Mouse (Mus musculus) hindbrain, embryonic 10.5 days (tissue): ENCODE results near the gene Syk. TPM values are rescaled to one million over a fixed set of nuclear protein-coding genes. Genes with fewer than 3 reads are reported as not detected.
A peak's percentile ranks its signal among the peaks of the same experiment; 100 is the strongest.

Experiments used
- DNase-seq: peaks from one replicate; pipeline ENCODE4 v3.0.0-alpha.2; 2017; ENCODE audit warnings: low spot score
- H3K27ac ChIP-seq: fragments of 300-500 bp; sonication (generic); 2 replicates; pipeline ENCODE4 v1.5.1; 2016; ENCODE audit warnings: mild to moderate bottlenecking, moderate library complexity
- H3K27me3 ChIP-seq: fragments of 300-500 bp; sonication (generic); 2 replicates; pipeline ENCODE4 v1.6.1; 2016; ENCODE audit warnings: mild to moderate bottlenecking; ENCODE audit not compliant: poor library complexity, insufficient read depth, severe bottlenecking
- H3K36me3 ChIP-seq: fragments of 300-500 bp; sonication (generic); 2 replicates; pipeline ENCODE4 v1.6.1; 2016; ENCODE audit warnings: mild to moderate bottlenecking, moderate library complexity
- H3K4me1 ChIP-seq: fragments of 300-500 bp; sonication (generic); replicated peaks from 2 replicates; pipeline ENCODE4 v1.6.1; 2016; ENCODE audit warnings: mild to moderate bottlenecking
- H3K4me3 ChIP-seq: fragments of 300-500 bp; sonication (generic); 2 replicates; pipeline ENCODE4 v1.5.1; 2016; ENCODE audit warnings: mild to moderate bottlenecking, moderate library complexity
- H3K9me3 ChIP-seq: fragments of 300-500 bp; sonication (generic); 2 replicates; pipeline ENCODE4 v1.6.1; 2016; ENCODE audit warnings: mild to moderate bottlenecking, moderate library complexity
- WGBS: fragments of 180-500 bp; shearing (Covaris S2); methylation state at CpG from one replicate; pipeline ENCODE4 v1.1.7; 2016; 5-methylcytosine and 5-hydroxymethylcytosine counted together
- polyA plus RNA-seq: library from polyadenylated mRNA; unstranded; fragments of >200 nt; fragmentation: Nextera tagmentation; extraction: Ambion mirVana; gene quantifications from 2 replicates; pipeline ENCODE4 v1.2.1, GENCODE M21; 2016

The Syk gene
- polyA plus RNA-seq, 1 experiment from 2014 or later, result 3.3 TPM

DNA sequence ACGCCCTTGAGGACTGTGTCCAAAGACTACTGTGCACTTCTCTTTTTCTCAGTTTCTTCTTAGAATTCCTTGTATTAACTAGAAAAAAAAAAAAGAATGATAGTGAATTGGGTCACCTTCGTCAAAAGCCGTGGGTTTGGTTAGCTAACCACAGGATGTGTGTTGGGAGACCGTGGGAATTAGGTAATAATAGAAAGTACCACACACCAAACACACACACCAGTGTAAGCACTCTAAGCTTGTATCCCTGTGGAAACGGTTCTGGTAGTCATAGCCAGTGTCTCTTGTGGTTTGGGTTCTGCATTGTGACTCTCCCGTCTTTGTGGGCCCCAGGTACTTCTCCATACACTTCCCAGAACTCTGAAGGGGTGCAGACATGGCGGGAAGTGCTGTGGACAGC, 27.5 kb downstream of the Syk start:
- H3K27ac ChIP-seq, result no peak overlapping the region
- H3K4me1 ChIP-seq, result 0 out of 2 replicates have a peak, but pooled peaks cover 2% of the 10 kb centered on the region
- H3K27me3 ChIP-seq, result no peaks in the 10 kb centered on the region
- 90% methylated on average over 7 of the region's 7 CpGs for WGBS
- H3K4me3 ChIP-seq, result no peak overlapping the region
- no peak for DNase-seq
- H3K9me3 ChIP-seq, result no peaks in the 10 kb centered on the region
- H3K36me3 ChIP-seq, result no peaks in the 10 kb centered on the region

DNA sequence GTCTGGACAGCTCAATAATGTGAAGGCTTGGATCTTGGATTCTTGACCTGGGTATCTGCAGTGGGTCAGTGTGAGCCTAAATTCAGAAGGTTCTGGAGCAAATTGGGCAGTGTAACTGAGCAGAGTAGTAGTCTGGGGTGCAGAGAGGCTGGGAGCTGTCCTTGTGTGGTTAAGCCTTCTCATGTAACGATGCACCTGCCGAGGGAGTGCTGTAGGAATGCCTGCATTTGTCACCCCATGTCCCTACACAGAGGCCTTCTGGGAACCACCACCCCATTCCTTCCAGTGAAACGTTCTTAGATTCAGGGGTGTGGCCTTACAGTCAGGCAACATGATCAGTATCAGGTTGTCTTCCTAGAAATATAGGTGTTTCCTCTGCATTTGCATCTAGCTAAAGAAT, 30.3 kb downstream of the Syk start:
- H3K4me3 ChIP-seq, result no peak overlapping the region
- H3K27me3 ChIP-seq, result no peaks in the 10 kb centered on the region
- no peak for DNase-seq
- WGBS, result 78% methylated on average over 3 of the region's 3 CpGs
- no peaks in the 10 kb centered on the region for H3K36me3 ChIP-seq
- H3K4me1 ChIP-seq, result peaks cover 8% of the 10 kb centered on the region; the same call in 1 of the 2 replicates
- no peak overlapping the region for H3K27ac ChIP-seq
- H3K9me3 ChIP-seq, result no peaks in the 10 kb centered on the region

DNA sequence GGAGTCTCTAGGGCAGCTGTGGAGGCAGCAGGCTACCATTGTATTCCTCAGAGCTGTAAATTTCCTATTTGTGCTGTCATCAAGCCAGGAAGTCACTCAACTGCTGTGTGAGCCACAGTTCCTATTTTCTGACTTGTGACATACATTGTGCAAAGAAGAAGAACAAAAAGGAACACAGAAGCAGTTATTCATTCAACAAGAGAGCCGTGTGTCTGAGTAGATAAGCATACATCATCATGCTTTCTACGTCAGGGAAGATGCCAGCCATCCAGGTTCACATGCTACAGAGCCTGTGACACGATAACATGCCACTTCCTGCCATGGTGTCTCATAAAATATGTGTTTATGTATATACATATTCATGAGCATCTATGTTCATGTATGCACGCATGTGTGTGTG, 32.1 kb downstream of the Syk start:
- Histone ChIP-seq H3K27me3 (no peaks in the 10 kb centered on the region), H3K36me3 (no peaks in the 10 kb centered on the region), H3K27ac (no peak overlapping the region), H3K9me3 (no peaks in the 10 kb centered on the region), H3K4me3 (no peak overlapping the region), H3K4me1 (peaks cover 12% of the 10 kb centered on the region; the same call in 1 of the 2 replicates)
- no peak for DNase-seq
- WGBS, result 88% methylated on average over 4 of the region's 4 CpGs

DNA sequence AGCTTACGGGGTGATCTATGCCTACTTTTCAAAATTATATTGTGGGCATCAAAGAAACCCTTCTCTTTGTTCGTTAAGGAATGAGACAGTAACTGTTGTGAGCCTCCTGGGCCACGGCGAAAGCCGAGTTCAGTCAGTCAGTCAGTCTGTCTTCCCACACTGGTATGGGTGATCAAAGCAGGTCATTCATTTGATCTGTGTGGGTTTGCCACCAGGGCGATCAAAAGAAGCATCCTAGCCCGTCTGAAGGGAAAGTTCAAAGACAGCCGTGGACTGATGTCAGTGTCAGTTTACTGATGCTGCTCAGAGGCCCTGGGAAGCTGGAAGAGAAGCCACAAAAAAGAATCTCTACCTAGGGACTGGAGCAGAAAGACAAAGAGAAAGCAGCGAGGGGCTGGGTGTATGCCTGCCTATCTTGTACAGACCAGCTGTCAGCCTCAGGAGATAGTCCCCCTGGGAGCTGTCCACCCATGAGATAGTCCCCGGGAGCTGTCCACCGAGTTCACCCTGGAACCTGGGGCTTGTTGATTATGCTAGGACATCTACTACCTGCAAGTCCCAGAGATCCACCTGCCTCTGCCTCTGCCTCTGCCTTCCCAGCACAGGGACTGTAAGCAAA, 34.2 kb downstream of the Syk start:
- Histone ChIP-seq H3K4me1 (peaks cover 12% of the 10 kb centered on the region; the same call in 1 of the 2 replicates), H3K4me3 (no peak overlapping the region), H3K36me3 (no peaks in the 10 kb centered on the region), H3K27me3 (no peaks in the 10 kb centered on the region), H3K27ac (no peak overlapping the region), H3K9me3 (no peaks in the 10 kb centered on the region)
- DNase-seq, result no peak
- 68% methylated on average over 11 of the region's 11 CpGs for WGBS

DNA sequence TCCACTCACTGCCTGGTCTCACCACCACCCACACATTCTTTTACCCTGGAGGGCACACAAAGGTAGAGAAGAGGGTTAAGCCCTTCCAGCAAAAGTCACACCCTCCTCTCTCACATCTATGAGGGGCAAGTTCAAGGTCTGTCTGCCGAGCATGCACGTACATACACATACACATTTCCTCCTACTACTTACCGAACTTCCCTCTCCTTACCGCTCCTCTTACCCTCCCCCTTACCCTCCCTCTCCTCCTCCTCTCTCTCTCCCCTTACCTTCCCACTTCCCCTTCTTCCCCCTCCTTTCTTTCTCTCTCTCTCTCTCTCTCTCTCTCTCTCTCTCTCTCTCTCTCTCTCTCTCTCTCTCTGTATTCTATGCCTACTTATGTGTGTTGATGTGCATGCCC, 35.6 kb downstream of the Syk start:
- H3K27me3 ChIP-seq, result no peaks in the 10 kb centered on the region
- 90% methylated on average over 4 of the region's 4 CpGs for WGBS
- H3K27ac ChIP-seq, result 0 out of 2 replicates have a peak overlapping the region, but pooled peaks have one; percentile 5
- H3K36me3 ChIP-seq, result no peaks in the 10 kb centered on the region
- no peak overlapping the region for H3K4me3 ChIP-seq
- H3K4me1 ChIP-seq, result peaks cover 12% of the 10 kb centered on the region; the same call in 1 of the 2 replicates
- H3K9me3 ChIP-seq, result no peaks in the 10 kb centered on the region
- DNase-seq, result no peak

DNA sequence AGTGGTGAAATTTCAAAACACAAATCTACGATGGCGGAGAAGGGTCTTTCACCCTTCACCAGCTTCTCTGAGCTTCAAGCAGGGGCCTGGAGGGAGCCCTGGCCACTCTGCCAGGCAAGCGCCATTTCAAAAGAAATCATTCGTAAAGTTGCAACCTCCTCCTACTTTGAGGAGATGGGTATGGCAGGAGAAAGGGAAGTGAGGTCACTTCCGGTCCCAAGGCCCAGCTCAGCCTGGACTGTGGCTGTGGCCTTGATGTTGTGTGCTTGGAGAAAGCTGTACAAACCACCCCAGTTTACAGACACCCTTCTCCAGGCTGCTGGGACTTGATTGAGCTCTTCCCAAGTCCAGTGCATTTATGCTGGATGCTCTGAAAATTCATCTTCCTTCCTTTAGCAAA, 36.5 kb downstream of the Syk start:
- H3K4me3 ChIP-seq, result no peak overlapping the region
- H3K9me3 ChIP-seq, result no peaks in the 10 kb centered on the region
- no peaks in the 10 kb centered on the region for H3K36me3 ChIP-seq
- DNase-seq, result no peak
- H3K27ac ChIP-seq, result no peak overlapping the region
- no peaks in the 10 kb centered on the region for H3K27me3 ChIP-seq
- WGBS, result 86% methylated on average over 5 of the region's 5 CpGs
- H3K4me1 ChIP-seq, result peaks cover 12% of the 10 kb centered on the region; the same call in 1 of the 2 replicates

- H3K4me3 ChIP-seq, result no peak overlapping the region
- 66% methylated on average over 4 of the region's 4 CpGs for WGBS
- no peaks in the 10 kb centered on the region for H3K36me3 ChIP-seq
- no peaks in the 10 kb centered on the region for H3K9me3 ChIP-seq
- no peaks in the 10 kb centered on the region for H3K4me1 ChIP-seq
- H3K27ac ChIP-seq, result no peak overlapping the region
- no peaks in the 10 kb centered on the region for H3K27me3 ChIP-seq
- DNase-seq, result peak; percentile 75
Observed at GRCm38 (mm10) chr13:52624038-52624437, 41.1 kb downstream of the Syk start.

GRCm38 (mm10) chr13:52628602-52629001, 45.6 kb downstream of the Syk start:
- no peak overlapping the region for H3K4me3 ChIP-seq
- WGBS, result 42% methylated on average over 9 of the region's 9 CpGs
- no peaks in the 10 kb centered on the region for H3K9me3 ChIP-seq
- DNase-seq, result peak; percentile 59
- no peaks in the 10 kb centered on the region for H3K4me1 ChIP-seq
- no peaks in the 10 kb centered on the region for H3K36me3 ChIP-seq
- H3K27me3 ChIP-seq, result no peaks in the 10 kb centered on the region
- H3K27ac ChIP-seq, result no peak overlapping the region

- H3K27me3 ChIP-seq, result no peaks in the 10 kb centered on the region
- DNase-seq, result no peak
- 75% methylated on average over 4 of the region's 4 CpGs for WGBS
- no peaks in the 10 kb centered on the region for H3K4me1 ChIP-seq
- H3K27ac ChIP-seq, result no peak overlapping the region
- H3K4me3 ChIP-seq, result no peak overlapping the region
- no peaks in the 10 kb centered on the region for H3K9me3 ChIP-seq
- no peaks in the 10 kb centered on the region for H3K36me3 ChIP-seq
Observed at GRCm38 (mm10) chr13:52631624-52632023, 48.7 kb downstream of the Syk start.

GRCm38 (mm10) chr13:52635484-52635883, 52.5 kb downstream of the Syk start:
- WGBS, result 90% methylated on average over 3 of the region's 3 CpGs
- Histone ChIP-seq H3K27ac (no peak overlapping the region), H3K36me3 (no peaks in the 10 kb centered on the region), H3K4me1 (no peaks in the 10 kb centered on the region), H3K4me3 (no peak overlapping the region), H3K27me3 (no peaks in the 10 kb centered on the region), H3K9me3 (no peaks in the 10 kb centered on the region)
- no peak for DNase-seq

GRCm38 (mm10) chr13:52636176-52636748, 53.3 kb downstream of the Syk start:
- Histone ChIP-seq H3K4me1 (no peaks in the 10 kb centered on the region), H3K27ac (no peak overlapping the region), H3K9me3 (no peaks in the 10 kb centered on the region), H3K4me3 (no peak overlapping the region), H3K27me3 (no peaks in the 10 kb centered on the region), H3K36me3 (no peaks in the 10 kb centered on the region)
- no peak for DNase-seq
- WGBS, result 88% methylated on average over 10 of the region's 10 CpGs

DNA sequence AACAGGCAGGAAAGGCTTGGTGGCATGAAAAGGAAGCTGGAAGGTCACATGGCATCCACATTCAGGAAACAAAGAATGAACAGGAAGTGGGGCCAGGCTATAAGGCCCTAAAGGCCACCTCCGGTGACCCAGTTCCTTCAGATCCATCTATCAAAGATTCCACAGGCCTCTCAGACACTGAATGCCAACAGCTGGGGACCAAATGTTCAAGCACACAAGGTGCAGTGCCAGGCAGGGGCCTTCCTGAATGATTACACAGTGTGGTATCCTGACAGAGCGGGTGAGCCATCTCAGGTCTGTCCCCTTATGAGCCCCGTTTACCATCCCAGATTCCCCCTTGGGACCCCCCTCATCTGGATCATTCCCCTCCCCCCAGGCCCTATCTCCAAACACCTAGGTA, 63.6 kb downstream of the Syk start:
- Histone ChIP-seq H3K4me3 (no peak overlapping the region), H3K9me3 (no peaks in the 10 kb centered on the region), H3K36me3 (no peaks in the 10 kb centered on the region), H3K27me3 (no peaks in the 10 kb centered on the region), H3K27ac (no peak overlapping the region), H3K4me1 (peaks cover 17% of the 10 kb centered on the region)
- WGBS, result 80% methylated on average over 3 of the region's 3 CpGs
- DNase-seq, result no peak

- Histone ChIP-seq H3K36me3 (no peaks in the 10 kb centered on the region), H3K4me3 (no peak overlapping the region), H3K27me3 (no peaks in the 10 kb centered on the region), H3K9me3 (no peaks in the 10 kb centered on the region), H3K27ac (no peak overlapping the region), H3K4me1 (peaks cover 17% of the 10 kb centered on the region)
- DNase-seq, result peak; percentile 19
- WGBS, result 47% methylated on average over 11 of the region's 11 CpGs
Observed at GRCm38 (mm10) chr13:52647996-52648712, 65.2 kb downstream of the Syk start.
